Comparison of ENCODE assay signal across 15 mouse cellular contexts in the genomic region with DNA sequence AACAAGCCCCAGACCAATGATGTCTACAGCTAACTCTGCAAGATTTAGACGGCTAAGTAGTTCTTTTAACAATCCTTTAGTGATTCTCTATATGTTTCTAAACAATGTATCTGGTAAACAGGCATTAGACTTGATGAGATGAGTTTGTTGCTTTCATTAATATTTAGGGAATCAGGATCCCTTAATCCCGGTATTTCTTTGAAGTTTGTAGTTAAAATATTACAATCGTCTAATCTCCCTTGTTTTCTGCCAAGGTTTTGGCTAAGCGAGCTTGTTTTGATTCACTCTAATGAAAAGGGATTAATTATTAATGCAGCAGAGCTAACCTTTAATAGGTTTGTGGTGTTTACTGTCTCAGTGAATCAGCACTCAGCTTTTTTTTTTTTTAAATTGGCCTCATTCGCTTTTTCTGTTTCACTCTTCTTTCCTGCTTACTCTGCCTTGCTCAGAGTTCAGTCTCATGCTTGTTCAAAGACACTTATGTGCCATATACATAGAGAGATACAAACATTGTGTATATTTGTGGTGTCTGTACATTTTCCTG.
DNase-seq lines count a peak whose midpoint lies in the region; ATAC-seq and TF ChIP-seq lines count a peak whose summit lies in the region.
"Had no signal": no experiment of that assay in that cellular context is flagged by ENCODE, and none has a peak within 500 bp of the region (broad histone marks: within the 10 kb centered on the region; RNA-seq: fewer than 3 reads in every experiment).

No protein-coding gene starts in this region.

- H3K27ac ChIP-seq in hindbrain, embryonic 13.5 days: peak overlapping the region; percentile 40; the same call in 1 of the 2 replicates
- H3K27ac ChIP-seq in hindbrain, postnatal 0 days: no peak overlapping the region
- 0 out of 2 replicates have a peak overlapping the region, but pooled peaks have one; percentile 3 for H3K27ac ChIP-seq in midbrain, embryonic 11.5 days (ENCODE audit: low read depth, low read length)
- no peak overlapping the region for H3K27ac ChIP-seq in midbrain, embryonic 10.5 days (replicated peaks)
- peak overlapping the region; percentile 52; the same call in 1 of the 2 replicates for H3K27ac ChIP-seq in stomach, embryonic 15.5 days
- H3K27ac ChIP-seq: embryonic facial prominence, embryonic 13.5 days; liver, embryonic 13.5 days; neural tube, embryonic 15.5 days had no signal

- peaks cover 21% of the 10 kb centered on the region for H3K4me1 ChIP-seq in hindbrain, embryonic 13.5 days (replicated peaks)
- H3K4me1 ChIP-seq in hindbrain, postnatal 0 days (ENCODE audit: insufficient read depth, low read length): no peaks in the 10 kb centered on the region
- H3K4me1 ChIP-seq in midbrain, embryonic 11.5 days (ENCODE audit: control insufficient read depth, insufficient read depth, low read length): peaks cover 7% of the 10 kb centered on the region; the same call in 1 of the 2 replicates
- peaks cover 21% of the 10 kb centered on the region for H3K4me1 ChIP-seq in midbrain, embryonic 10.5 days
- peaks cover 8% of the 10 kb centered on the region for H3K4me1 ChIP-seq in stomach, embryonic 15.5 days
- H3K4me1 ChIP-seq: embryonic facial prominence, embryonic 13.5 days; liver, embryonic 13.5 days had no signal

- H3K9me3 ChIP-seq in hindbrain, embryonic 13.5 days: no peaks in the 10 kb centered on the region
- H3K9me3 ChIP-seq in hindbrain, postnatal 0 days (ENCODE audit: low read length): no peaks in the 10 kb centered on the region
- no peaks in the 10 kb centered on the region for H3K9me3 ChIP-seq in midbrain, embryonic 11.5 days (ENCODE audit: control insufficient read depth, low read length)
- no peaks in the 10 kb centered on the region for H3K9me3 ChIP-seq in midbrain, embryonic 10.5 days (replicated peaks)
- no peaks in the 10 kb centered on the region for H3K9me3 ChIP-seq in stomach, embryonic 15.5 days
- H3K9me3 ChIP-seq: embryonic facial prominence, embryonic 13.5 days; G1E; liver, embryonic 13.5 days; neural tube, embryonic 15.5 days had no signal

- H3K36me3 ChIP-seq in hindbrain, embryonic 13.5 days: no peaks in the 10 kb centered on the region
- H3K36me3 ChIP-seq in hindbrain, postnatal 0 days (ENCODE audit: insufficient read depth, low read length): no peaks in the 10 kb centered on the region
- H3K36me3 ChIP-seq in midbrain, embryonic 11.5 days (ENCODE audit: control insufficient read depth, insufficient read depth, low read length): no peaks in the 10 kb centered on the region
- no peaks in the 10 kb centered on the region for H3K36me3 ChIP-seq in midbrain, embryonic 10.5 days
- no peaks in the 10 kb centered on the region for H3K36me3 ChIP-seq in stomach, embryonic 15.5 days
- H3K36me3 ChIP-seq: embryonic facial prominence, embryonic 13.5 days; G1E; liver, embryonic 13.5 days; neural tube, embryonic 15.5 days had no signal

- no peak overlapping the region for H3K4me3 ChIP-seq in hindbrain, embryonic 13.5 days
- no peak overlapping the region for H3K4me3 ChIP-seq in hindbrain, postnatal 0 days (ENCODE audit: low read length)
- no peak overlapping the region for H3K4me3 ChIP-seq in midbrain, embryonic 11.5 days (ENCODE audit: low read depth, low read length)
- no peak overlapping the region for H3K4me3 ChIP-seq in midbrain, embryonic 10.5 days
- no peak overlapping the region for H3K4me3 ChIP-seq in stomach, embryonic 15.5 days (replicated peaks)
- H3K4me3 ChIP-seq: embryonic facial prominence, embryonic 13.5 days; gastrocnemius, adult 2 months; liver, embryonic 13.5 days; neural tube, embryonic 15.5 days had no signal

- WGBS in hindbrain, embryonic 13.5 days: 59% methylated on average over 5 of the region's 5 CpGs
- 44% methylated on average over 5 of the region's 5 CpGs for WGBS in hindbrain, postnatal 0 days
- 65% methylated on average over 5 of the region's 5 CpGs for WGBS in midbrain, embryonic 11.5 days
- 70% methylated on average over 5 of the region's 5 CpGs for WGBS in midbrain, embryonic 10.5 days
- WGBS in stomach, embryonic 15.5 days: 63% methylated on average over 5 of the region's 5 CpGs

- no peak for ATAC-seq in hindbrain, embryonic 13.5 days (ENCODE audit: low FRiP score)
- ATAC-seq in hindbrain, postnatal 0 days: no peak
- ATAC-seq in midbrain, embryonic 11.5 days (ENCODE audit: low FRiP score): no peak
- no peak for ATAC-seq in stomach, embryonic 15.5 days (ENCODE audit: insufficient read depth, low FRiP score, low read depth)

- DNase-seq in hindbrain, postnatal 0 days (ENCODE audit: low spot score): no peak
- DNase-seq in midbrain, embryonic 11.5 days (ENCODE audit: low spot score, missing footprints): no peak
- no peak for DNase-seq in midbrain, embryonic 10.5 days (ENCODE audit: low spot score)
- DNase-seq in kidney, postnatal 14 days: peak; percentile 22
- no peak for DNase-seq in left cerebral cortex, adult 8-10 months (ENCODE audit: low spot score in 2 of 2)
- no peak for DNase-seq in layer of hippocampus, postnatal 10 days (ENCODE audit: low spot score in 2 of 2)
- DNase-seq: adrenal gland, postnatal 25 days; cerebellum, adult 11 months; gastrocnemius, adult 2 months; liver, embryonic 13.5 days had no signal

- no peaks in the 10 kb centered on the region for H3K27me3 ChIP-seq in hindbrain, embryonic 13.5 days
- H3K27me3 ChIP-seq in hindbrain, postnatal 0 days (ENCODE audit: insufficient read depth, low read length): no peaks in the 10 kb centered on the region
- H3K27me3 ChIP-seq in midbrain, embryonic 11.5 days (ENCODE audit: control insufficient read depth, insufficient read depth, low read length): no peaks in the 10 kb centered on the region
- H3K27me3 ChIP-seq in midbrain, embryonic 10.5 days (ENCODE audit: low read depth, poor library complexity, severe bottlenecking): no peaks in the 10 kb centered on the region
- H3K27me3 ChIP-seq in stomach, embryonic 15.5 days (replicated peaks): no peaks in the 10 kb centered on the region
- H3K27me3 ChIP-seq: embryonic facial prominence, embryonic 13.5 days; liver, embryonic 13.5 days; neural tube, embryonic 15.5 days had no signal

- TF ChIP-seq CTCF in hindbrain, postnatal 0 days (IDR thresholded peaks at IDR 0.05; ENCODE audit: low read depth): no peak

- H3K4me2 ChIP-seq in hindbrain, embryonic 13.5 days: no peak overlapping the region
- no peak overlapping the region for H3K4me2 ChIP-seq in hindbrain, postnatal 0 days (ENCODE audit: low read depth, low read length)
- no peak overlapping the region for H3K4me2 ChIP-seq in midbrain, embryonic 11.5 days
- no peak overlapping the region for H3K4me2 ChIP-seq in stomach, embryonic 15.5 days
- H3K4me2 ChIP-seq: embryonic facial prominence, embryonic 13.5 days; liver, embryonic 13.5 days; neural tube, embryonic 15.5 days had no signal

- H3K9ac ChIP-seq in hindbrain, embryonic 13.5 days: no peak overlapping the region
- no peak overlapping the region for H3K9ac ChIP-seq in hindbrain, postnatal 0 days (replicated peaks; ENCODE audit: low read length)
- H3K9ac ChIP-seq in midbrain, embryonic 11.5 days (ENCODE audit: low read length): no peak overlapping the region
- no peak overlapping the region for H3K9ac ChIP-seq in stomach, embryonic 15.5 days
- H3K9ac ChIP-seq: embryonic facial prominence, embryonic 13.5 days; liver, embryonic 13.5 days; neural tube, embryonic 15.5 days had no signal

Comparison
In these comparisons a context has a peak if more than half of its experiments do, and no peak if none do; other contexts are left out.
1. H3K27ac ChIP-seq: peak in hindbrain, embryonic 13.5 days (single experiment), midbrain, embryonic 11.5 days (single experiment) and stomach, embryonic 15.5 days (single experiment); none in hindbrain, postnatal 0 days (single experiment) and midbrain, embryonic 10.5 days (single experiment).